Mouse (Mus musculus) lung, postnatal 0 days (tissue): ENCODE measurements around the gene Frmd6. TPM values are rescaled to one million over a fixed set of nuclear protein-coding genes. Genes with fewer than 3 reads are reported as not detected.

Experiments used
- ATAC-seq: fragments of 200-750 bp; cut with Nextera tagmentation; 2 replicates; pipeline ENCODE4 v1.8.0; 2017; ENCODE audit warnings: moderate library complexity
- DNase-seq: peaks from one replicate; pipeline ENCODE4 v3.0.0-alpha.2; 2016; ENCODE audit warnings: low spot score
- H3K27ac ChIP-seq: fragments of 300-500 bp; sonication (generic); 2 replicates; pipeline ENCODE4 v1.5.1; 2014; ENCODE audit warnings: antibody characterized with exemption, mild to moderate bottlenecking, low read length, mixed read lengths
- H3K27me3 ChIP-seq: fragments of 300-500 bp; sonication (generic); replicated peaks from 2 replicates; pipeline ENCODE4 v1.6.1; 2014; ENCODE audit warnings: low read length, mixed read lengths; ENCODE audit not compliant: insufficient read depth
- H3K36me3 ChIP-seq: fragments of 300-500 bp; sonication (generic); 2 replicates; pipeline ENCODE4 v1.6.1; 2014; ENCODE audit warnings: low read length, mixed read lengths; ENCODE audit not compliant: insufficient read depth
- H3K4me1 ChIP-seq: fragments of 300-500 bp; sonication (generic); 2 replicates; pipeline ENCODE4 v1.6.1; 2014; ENCODE audit warnings: antibody characterized with exemption, low read depth, low read length, mixed read lengths; ENCODE audit not compliant: insufficient read depth
- H3K4me2 ChIP-seq: fragments of 300-500 bp; sonication (generic); replicated peaks from 2 replicates; pipeline ENCODE4 v1.6.1; 2014; ENCODE audit warnings: low read depth, mild to moderate bottlenecking, low read length, moderate library complexity, mixed read lengths
- H3K4me3 ChIP-seq: fragments of 300-500 bp; sonication (generic); 2 replicates; pipeline ENCODE4 v1.5.1; 2014; ENCODE audit warnings: low read depth, low read length
- H3K9ac ChIP-seq: fragments of 300-500 bp; sonication (generic); replicated peaks from 2 replicates; pipeline ENCODE4 v1.6.1; 2014; ENCODE audit warnings: low read depth, mild to moderate bottlenecking
- H3K9me3 ChIP-seq: fragments of 300-500 bp; sonication (generic); 2 replicates; pipeline ENCODE4 v1.6.1; 2016; ENCODE audit warnings: low read length, mixed read lengths
- CTCF ChIP-seq: IDR thresholded peaks from 2 replicates; pipeline ENCODE4 v1.5.1; 2016; ENCODE audit warnings: antibody characterized with exemption, mild to moderate bottlenecking
- EP300 ChIP-seq: IDR thresholded peaks from 2 replicates; pipeline ENCODE4 v1.6.1; 2016; ENCODE audit warnings: antibody characterized with exemption, mild to moderate bottlenecking, control low read depth
- WGBS: fragments of 180-500 bp; shearing (Covaris S2); extraction: QIAGEN DNeasy Blood & Tissue Kit; methylation state at CpG from one replicate; pipeline ENCODE4 v1.1.7; 2014; 5-methylcytosine and 5-hydroxymethylcytosine counted together
- polyA plus RNA-seq: library from polyadenylated mRNA; unstranded; fragments of >200 nt; fragmentation: Nextera tagmentation; extraction: Ambion mirVana; gene quantifications from 2 replicates; pipeline ENCODE4 v1.2.1, GENCODE M21; 2015

The Frmd6 gene
- polyA plus RNA-seq, 1 experiment from 2014 or later: 25.5 TPM

- Histone ChIP-seq H3K36me3 (no peaks in the 10 kb centered on the region), H3K4me1 (peaks cover 6% of the 10 kb centered on the region; the same call in 1 of the 2 replicates), H3K9me3 (no peaks in the 10 kb centered on the region), H3K9ac (no peak overlapping the region), H3K27ac (no peak overlapping the region), H3K4me2 (no peak overlapping the region), H3K27me3 (no peaks in the 10 kb centered on the region), H3K4me3 (no peak overlapping the region)
- TF ChIP-seq EP300: peak; percentile 90
- no peak for TF ChIP-seq CTCF
- 56% methylated on average over 4 of the region's 4 CpGs for WGBS
- no peak for DNase-seq
- ATAC-seq: no peak
These were observed 21.8 kb upstream of the Frmd6 start for GRCm38 (mm10) chr12:70803494-70803893.

GRCm38 (mm10) chr12:70804989-70805388 lies 20.3 kb upstream of the Frmd6 start:
- H3K36me3 ChIP-seq: no peaks in the 10 kb centered on the region
- ATAC-seq (peak; percentile 11; the same call in 1 of the 2 replicates), DNase-seq (no peak)
- no peak overlapping the region for H3K4me2 ChIP-seq
- no peaks in the 10 kb centered on the region for H3K9me3 ChIP-seq
- H3K27me3 ChIP-seq: no peaks in the 10 kb centered on the region
- no peak overlapping the region for H3K4me3 ChIP-seq
- TF ChIP-seq EP300: no peak
- no peak for TF ChIP-seq CTCF
- H3K9ac ChIP-seq: no peak overlapping the region
- WGBS: 57% methylated on average over 2 of the region's 2 CpGs
- 0 out of 2 replicates have a peak, but pooled peaks cover 3% of the 10 kb centered on the region for H3K4me1 ChIP-seq
- no peak overlapping the region for H3K27ac ChIP-seq

GRCm38 (mm10) chr12:70807543-70807942 lies 17.8 kb upstream of the Frmd6 start:
- Histone ChIP-seq H3K36me3 (no peaks in the 10 kb centered on the region), H3K4me1 (no peaks in the 10 kb centered on the region), H3K4me2 (no peak overlapping the region), H3K9ac (no peak overlapping the region), H3K4me3 (no peak overlapping the region), H3K27me3 (no peaks in the 10 kb centered on the region), H3K9me3 (no peaks in the 10 kb centered on the region), H3K27ac (no peak overlapping the region)
- no peak for TF ChIP-seq CTCF
- no peak for TF ChIP-seq EP300
- no peak for ATAC-seq
- DNase-seq: no peak
- 50% methylated on average over 5 of the region's 5 CpGs for WGBS

DNA sequence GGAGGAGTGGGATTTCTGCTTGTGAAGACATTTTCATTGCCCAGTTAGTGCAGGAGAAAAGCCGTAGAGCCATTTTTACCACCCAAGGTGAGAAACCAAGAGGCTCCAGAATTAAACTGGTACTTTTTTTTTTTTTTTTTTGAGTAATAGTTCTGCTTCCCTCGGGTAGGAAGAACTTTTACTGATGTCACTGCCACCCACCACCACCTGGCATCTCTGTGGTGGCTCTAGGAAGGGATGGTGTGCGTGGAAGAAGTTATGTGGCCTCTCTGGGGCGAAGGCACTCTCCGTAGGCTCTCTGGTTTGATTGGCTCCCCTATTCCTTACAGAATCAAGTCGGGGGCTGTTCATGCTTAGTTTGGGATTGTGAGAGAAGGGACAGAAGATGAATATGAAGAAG lies 17.3 kb upstream of the Frmd6 start:
- Histone ChIP-seq H3K9me3 (no peaks in the 10 kb centered on the region), H3K27ac (no peak overlapping the region), H3K4me2 (no peak overlapping the region), H3K4me1 (no peaks in the 10 kb centered on the region; the same call in 1 of the 2 replicates), H3K36me3 (no peaks in the 10 kb centered on the region), H3K9ac (no peak overlapping the region), H3K27me3 (no peaks in the 10 kb centered on the region), H3K4me3 (no peak overlapping the region)
- TF ChIP-seq CTCF (no peak), EP300 (no peak)
- 73% methylated on average over 6 of the region's 6 CpGs for WGBS
- no peak for DNase-seq
- ATAC-seq: no peak

DNA sequence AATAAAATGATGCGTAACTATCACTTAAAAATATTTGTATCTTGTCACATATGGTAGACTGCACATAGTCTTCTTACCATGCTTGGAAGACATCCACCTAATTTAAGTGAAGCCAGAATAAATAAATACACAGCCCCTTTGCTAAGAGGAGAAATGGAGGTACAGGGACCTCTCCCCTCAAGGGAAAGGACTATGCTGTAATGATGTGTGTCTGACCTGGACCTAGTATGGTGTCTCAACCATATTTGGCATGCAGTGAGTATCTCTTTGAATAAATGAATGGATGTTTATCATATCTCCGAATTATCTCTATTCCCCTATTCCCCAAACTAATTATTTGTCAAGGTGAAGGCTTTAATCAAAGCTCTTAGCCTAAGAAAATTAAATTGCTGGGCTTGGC lies 15.4 kb upstream of the Frmd6 start:
- DNase-seq: no peak
- Histone ChIP-seq H3K4me1 (no peaks in the 10 kb centered on the region; the same call in 1 of the 2 replicates), H3K4me3 (no peak overlapping the region), H3K9me3 (no peaks in the 10 kb centered on the region), H3K27me3 (no peaks in the 10 kb centered on the region), H3K27ac (no peak overlapping the region), H3K9ac (no peak overlapping the region), H3K4me2 (no peak overlapping the region), H3K36me3 (no peaks in the 10 kb centered on the region)
- no peak for ATAC-seq
- TF ChIP-seq CTCF (no peak), EP300 (no peak)
- 84% methylated on average over 2 of the region's 2 CpGs for WGBS

DNA sequence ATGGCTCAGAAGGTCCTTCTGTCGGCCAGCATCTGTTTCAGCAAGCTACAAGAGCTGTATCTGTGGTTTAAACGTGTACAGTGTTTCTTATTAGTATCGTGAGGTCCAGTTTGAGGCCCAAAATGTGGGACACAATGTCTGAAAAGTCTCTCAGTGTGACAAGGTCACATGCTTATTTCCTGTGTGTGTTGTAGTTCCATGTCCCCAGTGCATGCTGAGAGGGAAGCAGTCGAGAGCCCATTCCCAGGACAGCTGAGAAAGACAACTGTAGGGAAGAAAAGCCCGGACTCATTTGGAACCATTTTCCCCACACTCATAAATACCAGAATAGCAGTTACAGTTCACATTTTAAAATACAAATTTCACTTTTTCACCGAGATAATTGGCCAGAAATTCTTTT lies 13.5 kb upstream of the Frmd6 start:
- WGBS: 33% methylated on average over 6 of the region's 6 CpGs
- no peaks in the 10 kb centered on the region for H3K36me3 ChIP-seq
- DNase-seq (no peak), ATAC-seq (peak; percentile 45)
- no peak overlapping the region for H3K4me3 ChIP-seq
- H3K9ac ChIP-seq: no peak overlapping the region
- no peaks in the 10 kb centered on the region for H3K9me3 ChIP-seq
- H3K4me1 ChIP-seq: no peaks in the 10 kb centered on the region; the same call in 1 of the 2 replicates
- 0 out of 2 replicates have a peak, but pooled peaks have one; percentile 5 for TF ChIP-seq CTCF
- TF ChIP-seq EP300: no peak
- H3K27ac ChIP-seq: peak overlapping the region; percentile 39
- H3K27me3 ChIP-seq: no peaks in the 10 kb centered on the region
- no peak overlapping the region for H3K4me2 ChIP-seq

GRCm38 (mm10) chr12:70812176-70812575 lies 13.1 kb upstream of the Frmd6 start:
- peak; percentile 92 for DNase-seq

More at GRCm38 (mm10) chr12:70812176-70812575, 13.1 kb upstream of the Frmd6 start:
- 42% methylated on average over 6 of the region's 6 CpGs for WGBS
- H3K4me1 ChIP-seq: no peaks in the 10 kb centered on the region; the same call in 1 of the 2 replicates
- no peak overlapping the region for H3K9ac ChIP-seq
- TF ChIP-seq CTCF (peak; percentile 44), EP300 (peak; percentile 94)
- no peaks in the 10 kb centered on the region for H3K27me3 ChIP-seq
- H3K9me3 ChIP-seq: no peaks in the 10 kb centered on the region
- no peak overlapping the region for H3K4me3 ChIP-seq
- no peaks in the 10 kb centered on the region for H3K36me3 ChIP-seq
- no peak overlapping the region for H3K27ac ChIP-seq
- H3K4me2 ChIP-seq: no peak overlapping the region
- ATAC-seq: peak; percentile 88
